Mouse (Mus musculus) brain, embryonic 14.5 days (tissue): ENCODE data around the gene Slc26a9.

Experiments used
- CTCF ChIP-seq: fragments of 200-500 bp; IDR thresholded peaks from 2 replicates; pipeline ENCODE4 v1.5.1; 2012; ENCODE audit warnings: inconsistent platforms, mild to moderate bottlenecking, moderate library complexity, borderline replicate concordance; ENCODE audit not compliant: insufficient read depth, insufficient read length; ENCODE audit errors: extremely low read depth
- POLR2A ChIP-seq: fragments of 200-500 bp; IDR thresholded peaks from 2 replicates; pipeline ENCODE4 v1.6.1; 2012; ENCODE audit warnings: mild to moderate bottlenecking, inconsistent platforms, borderline replicate concordance; ENCODE audit not compliant: poor library complexity, insufficient read depth, insufficient read length, severe bottlenecking; ENCODE audit errors: extremely low read depth

- TF ChIP-seq POLR2A (no peak), CTCF (no peak)
Measured at GRCm38 (mm10) chr1:131761079-131761831, 17.4 kb downstream of the Slc26a9 start.
